Mouse (Mus musculus) frontal cortex, postnatal 25 days (tissue): Measurements from ENCODE around the gene Knstrn.

ENCODE experiments used
- DNase-seq, 2 experiments: peaks; one replicate each; pipeline ENCODE4 v3.0.0; 2022; ENCODE audit warnings: low spot score in 2 of 2

Gene Knstrn

DNA sequence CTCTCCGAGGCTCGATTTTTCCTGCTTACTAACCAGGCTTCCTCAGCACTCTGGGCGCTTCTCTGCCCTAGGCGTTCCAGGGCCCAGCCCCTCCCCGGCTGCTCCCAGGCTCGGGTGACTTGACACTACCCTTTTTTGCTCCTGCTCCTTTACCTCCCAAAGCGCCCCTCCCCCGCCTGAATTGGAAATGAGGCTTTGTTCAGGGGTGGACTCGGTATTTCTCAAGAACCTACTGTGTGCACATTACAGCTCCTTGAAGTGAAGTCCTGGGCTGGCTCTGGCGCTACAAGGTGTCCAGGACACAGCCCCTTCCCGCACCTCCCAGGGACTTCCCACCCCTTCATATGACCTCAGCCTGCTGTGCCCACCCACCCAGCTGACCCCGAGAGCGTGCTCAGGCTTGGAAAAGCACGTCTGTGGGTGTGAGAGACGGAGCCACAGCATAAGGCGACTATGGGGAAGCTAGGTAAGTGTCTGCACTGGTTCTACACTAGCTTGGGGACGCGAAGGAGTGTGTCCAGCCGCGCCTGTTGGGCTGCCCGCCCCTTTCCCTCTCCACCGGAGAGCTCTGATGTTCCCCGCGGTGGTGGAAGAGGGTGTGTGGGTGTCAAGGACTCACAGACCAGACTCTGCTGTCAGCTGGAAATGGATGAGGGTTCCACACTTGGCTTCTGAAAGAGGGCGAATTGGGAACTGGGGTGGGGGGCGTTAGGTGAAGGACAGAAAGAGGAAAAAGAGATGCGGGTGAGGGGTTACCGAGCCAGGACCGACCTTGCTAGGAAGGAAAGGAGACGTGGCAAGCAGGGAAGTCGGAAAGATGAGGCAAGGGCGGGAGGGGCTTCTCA, 86.4 kb downstream of the Knstrn start, which contains the start of gene Bahd1:
TSS of gene Bahd1 (plus strand) at position 397 of the 845 bp plus-strand sequence.
- peak in 1 of 2 experiments; percentile 26 for DNase-seq

DNA sequence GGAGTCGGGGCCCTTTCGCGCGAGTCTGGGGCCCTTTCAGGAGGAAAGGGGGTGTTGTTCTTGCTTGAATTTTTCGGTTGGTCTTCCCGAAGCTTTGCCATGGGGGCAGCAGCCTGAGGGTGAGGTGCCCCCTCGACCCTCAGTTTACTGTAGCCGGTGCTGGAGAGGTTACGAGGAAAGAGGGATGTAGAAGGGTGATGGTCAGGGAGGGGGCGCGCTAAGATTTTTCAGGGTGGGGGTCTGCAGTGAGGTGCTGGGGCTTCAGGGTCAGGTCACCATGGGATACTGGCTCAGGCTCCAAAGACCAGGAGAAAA, 87.0 kb downstream of the Knstrn start:
- DNase-seq, result no peak

DNA sequence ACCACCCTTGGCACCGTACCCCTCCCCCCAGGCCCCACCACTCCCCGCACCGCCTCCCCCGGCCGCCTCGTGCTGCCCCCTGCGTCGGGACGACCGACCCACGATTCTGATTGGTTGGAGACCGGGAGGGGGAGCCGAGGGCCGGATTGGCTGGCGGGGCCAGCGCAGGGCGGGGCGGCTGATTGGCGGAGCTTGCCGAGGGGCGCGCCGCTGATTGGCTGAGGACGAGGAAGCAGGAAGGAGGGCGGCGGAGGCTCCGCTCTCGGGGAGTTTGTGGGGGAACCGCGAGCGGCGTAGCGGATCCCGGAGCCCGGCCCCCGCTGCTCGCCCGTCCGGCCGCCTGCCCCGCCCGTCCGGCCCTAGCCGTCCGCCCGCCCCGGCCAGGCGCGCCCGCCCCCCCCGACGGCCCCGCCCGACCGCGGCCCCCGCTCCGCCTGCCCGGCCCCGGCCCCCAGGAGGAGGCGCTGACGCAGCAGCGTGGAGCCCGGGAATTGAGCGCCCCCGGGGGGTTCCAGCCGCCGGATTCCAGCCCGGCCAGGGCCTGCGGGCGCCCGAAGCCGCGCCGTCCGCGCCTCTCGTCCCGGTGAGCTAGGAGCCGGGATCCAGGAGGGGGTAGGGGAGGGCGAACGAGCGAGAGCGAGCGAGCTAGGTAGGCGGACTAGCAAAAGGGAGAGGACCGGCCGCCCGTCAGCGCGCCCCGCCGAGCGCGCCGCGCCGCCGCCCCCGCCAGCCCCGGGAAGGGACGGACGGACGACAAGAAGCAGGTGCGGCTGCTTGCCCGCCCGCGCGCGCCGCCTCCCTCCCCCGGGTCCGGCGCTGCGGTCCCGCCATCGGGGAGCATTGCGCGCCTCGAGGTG, 87.6 kb downstream of the Knstrn start:
- peak; percentile 89 to 95 for DNase-seq

DNA sequence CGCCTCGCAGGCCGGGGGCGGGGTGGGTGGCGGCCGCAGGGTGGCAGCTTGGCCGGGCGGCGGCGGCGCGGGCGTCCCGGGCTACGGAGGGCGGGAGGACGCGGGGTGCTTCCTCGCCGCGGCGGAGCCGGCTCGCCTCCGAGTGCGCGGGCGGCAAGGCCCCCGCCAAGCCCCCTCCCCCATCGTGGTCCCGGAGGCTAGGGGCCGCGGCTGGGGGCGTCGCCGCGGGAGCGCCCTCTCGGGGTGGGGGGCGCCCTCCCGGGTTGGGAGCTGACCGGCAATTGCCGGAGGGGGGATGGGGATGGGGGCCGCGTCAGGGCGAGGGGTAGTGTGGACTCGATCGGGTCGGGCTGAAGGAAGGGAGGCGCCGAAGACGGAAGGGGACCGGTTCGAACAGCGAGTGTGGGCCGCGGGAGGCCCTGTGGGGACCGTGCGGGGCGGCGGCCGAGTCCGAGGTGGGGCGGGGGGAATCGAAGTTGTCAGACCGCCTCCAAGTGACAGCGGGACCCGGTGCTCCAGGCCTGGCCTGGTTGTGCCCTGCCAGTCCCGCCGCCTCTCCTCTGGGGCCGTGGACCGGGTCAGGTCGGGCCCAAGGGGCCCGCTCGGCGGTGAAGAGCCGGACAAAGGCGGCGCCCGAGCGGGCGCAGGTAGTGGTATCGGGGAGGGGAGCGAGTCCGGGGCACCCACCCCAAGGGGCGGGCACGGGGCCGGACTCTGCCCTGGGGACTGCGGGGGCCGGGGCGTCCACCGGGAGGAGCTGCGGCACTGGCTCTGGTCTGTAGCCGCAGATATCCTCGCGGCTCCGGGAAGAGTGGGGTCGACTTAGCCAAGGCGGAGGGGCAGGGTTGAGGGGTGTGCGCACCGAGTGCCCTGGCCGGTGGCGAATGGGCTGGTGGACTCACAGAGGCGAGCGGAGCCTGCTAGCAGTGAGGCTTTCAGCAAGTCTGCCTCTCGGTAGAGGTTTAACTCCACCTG, 88.5 kb downstream of the Knstrn start:
- no peak for DNase-seq

DNA sequence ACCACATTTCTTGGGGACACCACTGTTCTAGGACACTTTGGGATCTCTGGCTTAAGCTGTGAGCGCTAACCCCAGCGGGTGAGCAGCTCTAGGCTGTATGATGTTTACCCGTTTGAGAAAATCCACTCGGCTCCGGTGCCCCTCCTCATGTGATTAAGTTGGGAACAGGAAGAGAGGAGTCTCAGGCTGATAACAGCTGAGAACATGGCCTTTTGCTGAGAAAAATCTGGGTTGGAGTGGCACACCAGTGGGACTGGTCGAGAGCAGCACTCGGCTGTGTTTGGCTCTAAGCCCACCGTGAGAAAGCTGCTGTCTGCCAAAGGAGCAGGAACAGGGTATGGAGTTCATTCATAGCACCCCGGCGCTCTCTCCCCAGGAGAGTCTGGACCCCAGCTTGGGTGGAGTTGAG, 89.5 kb downstream of the Knstrn start:
- DNase-seq, result no peak
